Mouse (Mus musculus) c-Kit-positive CD71-negative TER-119-negative erythroid progenitor cells, embryonic 14.5 days (primary cell): ENCODE results near the gene Naa35.

Experiments used
- DNase-seq: peaks from one replicate; pipeline ENCODE4 v3.0.0-alpha.2; 2013; ENCODE audit warnings: low read depth

The Naa35 gene

DNA sequence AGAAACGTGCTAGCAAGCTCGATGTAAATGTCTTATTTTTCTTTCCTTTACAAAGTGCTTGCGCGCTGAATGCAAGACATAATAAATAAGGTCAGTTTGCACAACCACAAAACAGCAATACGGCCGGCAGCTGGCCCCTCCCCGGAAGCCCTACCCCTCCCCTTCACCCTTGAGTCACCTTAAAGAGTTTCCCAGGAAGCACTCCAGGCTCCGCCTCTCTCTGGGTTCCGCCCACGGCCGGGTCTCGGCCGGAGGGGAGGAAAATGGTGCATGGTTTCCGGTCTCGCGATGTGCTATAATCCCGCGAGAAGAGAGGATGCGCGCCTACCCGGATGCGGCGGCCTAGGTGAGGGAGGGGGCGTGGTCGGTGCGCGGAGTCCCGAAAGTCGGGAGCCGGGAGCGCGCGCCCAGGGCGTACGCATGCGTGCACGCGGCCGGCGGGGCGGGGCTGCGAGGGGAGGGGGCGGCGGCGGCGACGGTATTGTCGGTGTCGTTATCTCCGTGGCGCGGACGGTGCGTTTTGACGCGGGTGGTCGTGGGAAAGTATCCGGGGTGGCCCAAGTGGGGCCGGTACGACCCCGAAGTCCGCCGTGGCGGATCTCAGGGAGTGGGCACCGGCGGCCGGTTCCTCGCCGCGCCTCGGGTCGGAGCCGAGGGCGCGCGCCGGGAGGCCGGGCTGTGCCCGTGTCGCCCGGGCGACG is at the start of gene Naa35, which contains the start of gene Agtpbp1:
Gene Naa35, plus strand, starts transcription at position 313 of the 701 bp plus-strand sequence.
Gene Agtpbp1, minus strand, starts transcription at position 281 of the 701 bp plus-strand sequence.
- peak; percentile 100 for DNase-seq

DNA sequence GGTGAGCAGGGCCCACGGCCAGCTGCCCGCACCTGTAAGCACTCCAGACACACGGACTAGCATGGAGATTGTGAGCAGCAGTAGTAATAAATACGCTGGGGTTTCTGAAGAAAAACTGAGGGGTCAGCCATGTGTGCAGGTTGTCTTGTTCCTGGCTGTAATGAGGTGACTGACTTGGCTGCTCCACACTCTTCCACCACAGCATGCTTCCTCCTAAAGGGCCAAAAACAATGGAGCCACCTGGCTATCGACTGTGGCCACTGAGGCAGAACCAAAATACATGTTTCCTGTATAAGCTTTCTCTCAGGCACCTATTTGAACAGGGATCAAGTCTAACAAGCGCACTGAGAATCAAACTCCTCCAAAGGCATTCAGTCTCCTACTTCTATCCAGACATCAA is 49.3 kb upstream of the Naa35 start:
- DNase-seq = no peak

DNA sequence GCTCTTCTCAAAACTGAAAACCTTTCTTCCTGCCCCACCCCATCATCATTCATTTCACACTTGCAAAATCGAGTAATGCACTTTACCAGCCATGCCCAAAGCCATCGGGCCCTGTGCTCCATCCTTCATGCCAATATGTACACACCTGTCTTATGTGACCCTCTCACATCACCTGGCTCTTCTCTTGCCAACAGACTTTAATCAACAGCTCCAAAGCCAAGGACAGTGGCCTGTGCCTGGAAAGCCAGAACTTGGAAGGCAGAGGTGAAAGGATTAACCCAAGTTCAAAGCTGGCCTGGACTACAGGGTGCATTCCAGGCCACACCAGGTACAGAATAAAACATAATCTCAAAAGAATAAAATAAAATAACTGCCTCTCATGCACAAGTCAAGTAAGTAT is 48.4 kb upstream of the Naa35 start:
- no peak for DNase-seq

GRCm38 (mm10) chr13:59538661-59539060 is 46.4 kb upstream of the Naa35 start:
- no peak for DNase-seq

- DNase-seq = no peak
These were observed 45.0 kb upstream of the Naa35 start for GRCm38 (mm10) chr13:59540030-59540429.

- DNase-seq = no peak
These were observed 42.6 kb upstream of the Naa35 start for GRCm38 (mm10) chr13:59542411-59542810.

DNA sequence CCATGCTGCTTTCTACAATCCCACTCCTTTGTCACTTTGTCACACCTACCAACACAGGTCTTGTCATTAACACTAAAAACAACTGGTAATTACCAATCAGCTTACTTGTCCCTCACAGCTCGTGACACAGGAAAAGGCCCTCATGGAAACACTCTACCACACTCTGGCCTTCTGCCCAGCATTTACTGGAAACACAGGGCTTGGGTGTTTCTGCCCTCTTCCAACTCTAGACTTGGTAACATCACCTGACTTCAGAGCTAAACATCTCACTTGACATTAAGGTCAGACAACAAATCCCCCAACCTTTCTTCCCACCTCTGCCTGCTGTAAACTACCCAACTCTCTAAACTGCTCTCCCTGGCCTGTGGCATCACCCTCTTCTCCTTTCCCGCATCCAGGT is 38.0 kb upstream of the Naa35 start:
- no peak for DNase-seq

GRCm38 (mm10) chr13:59547716-59548115 is 37.3 kb upstream of the Naa35 start:
- no peak for DNase-seq

GRCm38 (mm10) chr13:59549318-59549798 is 35.7 kb upstream of the Naa35 start:
- no peak for DNase-seq

DNA sequence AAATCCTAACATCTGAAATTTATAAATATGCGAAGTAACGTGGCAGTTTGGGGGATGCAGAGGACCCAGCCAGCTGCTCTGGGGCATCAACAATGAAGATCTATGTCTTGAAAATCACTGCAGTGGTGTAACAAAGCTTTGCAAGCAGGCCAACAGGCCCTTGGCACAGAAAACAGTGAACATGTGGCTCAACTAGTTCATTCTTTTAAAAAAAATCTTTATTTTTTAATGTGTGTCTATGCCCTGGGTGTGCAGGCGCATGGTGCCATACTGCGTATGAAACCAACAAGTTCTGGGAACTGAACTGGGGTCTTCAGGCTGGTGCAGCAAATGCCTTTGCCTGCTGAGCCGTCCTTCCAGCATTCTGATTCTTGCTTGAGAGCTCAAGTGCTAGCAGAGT is 32.8 kb upstream of the Naa35 start:
- DNase-seq = no peak

GRCm38 (mm10) chr13:59552751-59553150 is 32.3 kb upstream of the Naa35 start:
- DNase-seq = no peak

DNA sequence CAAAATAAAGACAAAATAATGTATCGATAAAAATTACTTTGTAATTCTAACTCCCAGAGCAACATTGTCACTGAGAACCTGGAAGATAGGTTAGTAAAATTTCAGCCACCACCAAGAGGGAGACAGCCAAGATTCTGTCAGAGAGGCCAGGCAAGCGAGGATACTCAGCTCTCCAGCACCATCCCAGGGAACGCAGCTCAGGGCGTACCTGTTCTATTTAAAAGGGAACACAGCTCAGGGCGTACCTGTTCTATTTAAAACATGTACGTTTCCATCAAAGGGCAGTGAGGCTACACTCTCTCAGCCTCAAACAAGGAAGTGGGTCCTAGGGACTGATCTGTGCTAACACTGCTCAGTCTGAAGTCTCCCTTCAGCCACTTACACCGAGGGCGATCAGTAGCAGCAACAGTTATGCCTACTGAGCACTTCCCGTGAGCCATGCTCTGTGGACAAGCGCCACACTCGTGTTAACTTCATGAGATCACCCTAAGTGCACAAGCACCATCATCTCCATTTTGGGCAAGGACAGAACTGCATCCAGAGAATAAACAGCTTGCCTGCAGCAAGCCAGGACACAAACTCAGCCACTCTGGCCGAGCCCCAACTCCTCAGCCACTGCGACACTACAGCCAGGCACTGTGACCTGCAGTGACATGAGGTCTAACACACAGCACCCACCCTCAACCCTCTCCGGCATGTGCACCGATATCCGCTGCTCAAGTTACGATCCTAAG is 30.1 kb upstream of the Naa35 start:
- no peak for DNase-seq

GRCm38 (mm10) chr13:59555613-59556192 is 29.4 kb upstream of the Naa35 start:
- DNase-seq = no peak

- DNase-seq = no peak
These were observed 28.4 kb upstream of the Naa35 start for GRCm38 (mm10) chr13:59556670-59557069.

GRCm38 (mm10) chr13:59557185-59557985 is 27.7 kb upstream of the Naa35 start:
- DNase-seq = peak; percentile 74

DNA sequence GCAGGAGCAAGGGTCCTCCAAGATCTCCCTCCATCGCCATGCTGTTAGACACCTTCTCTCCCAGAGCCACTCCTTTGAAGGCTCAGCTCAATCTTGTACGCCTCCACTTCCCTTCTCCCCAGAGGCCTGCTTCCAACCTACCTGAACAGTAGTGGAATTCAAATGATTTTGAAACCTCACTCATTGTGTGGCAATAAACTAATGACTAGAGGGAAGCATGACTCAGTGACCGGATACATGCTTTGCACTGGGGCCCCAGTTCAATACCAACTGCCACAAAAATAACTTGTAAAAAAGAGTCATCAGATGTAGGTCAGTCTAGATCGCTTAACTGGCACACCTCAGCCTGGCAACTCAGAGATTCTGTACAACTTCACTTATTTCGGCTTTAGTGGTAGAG is 26.3 kb upstream of the Naa35 start:
- no peak for DNase-seq

DNA sequence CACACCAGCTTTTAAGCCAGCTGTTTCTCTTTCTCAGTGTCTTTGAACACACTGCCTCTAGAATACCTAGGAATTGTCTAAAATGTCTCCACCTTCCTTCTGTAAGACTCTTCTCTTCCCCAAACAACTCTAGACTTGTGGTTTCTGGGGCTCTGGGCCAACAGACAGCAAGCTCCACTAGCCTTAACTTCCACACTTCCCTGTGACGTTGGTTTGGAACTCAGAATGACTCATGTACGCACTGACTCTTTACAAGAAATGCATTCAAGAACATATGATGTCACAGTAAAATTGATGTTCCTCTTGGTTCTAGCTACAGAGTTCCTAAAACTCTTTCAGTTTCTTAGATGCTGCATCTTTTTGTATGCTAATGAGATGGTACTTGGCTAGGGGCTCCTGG is 22.6 kb upstream of the Naa35 start:
- DNase-seq = no peak

DNA sequence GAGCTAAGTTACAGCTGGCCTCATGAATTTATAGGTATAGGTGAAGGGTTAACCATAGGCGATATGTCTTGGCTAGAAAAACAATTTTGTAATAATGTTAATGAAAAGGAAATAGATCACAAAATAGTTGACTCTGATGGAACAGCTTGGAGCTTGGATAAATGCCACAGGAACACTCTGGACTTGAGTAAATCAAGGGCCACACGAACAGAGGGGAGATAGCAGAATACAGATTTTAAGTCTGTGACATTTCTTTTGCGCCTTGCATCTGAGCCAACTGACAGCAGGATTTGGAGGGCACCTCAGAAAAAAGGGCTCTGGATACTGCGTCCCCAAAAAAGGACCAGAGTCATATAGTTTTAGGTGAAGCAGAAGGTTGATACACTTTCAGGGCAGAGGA is 20.6 kb upstream of the Naa35 start:
- DNase-seq = no peak

DNA sequence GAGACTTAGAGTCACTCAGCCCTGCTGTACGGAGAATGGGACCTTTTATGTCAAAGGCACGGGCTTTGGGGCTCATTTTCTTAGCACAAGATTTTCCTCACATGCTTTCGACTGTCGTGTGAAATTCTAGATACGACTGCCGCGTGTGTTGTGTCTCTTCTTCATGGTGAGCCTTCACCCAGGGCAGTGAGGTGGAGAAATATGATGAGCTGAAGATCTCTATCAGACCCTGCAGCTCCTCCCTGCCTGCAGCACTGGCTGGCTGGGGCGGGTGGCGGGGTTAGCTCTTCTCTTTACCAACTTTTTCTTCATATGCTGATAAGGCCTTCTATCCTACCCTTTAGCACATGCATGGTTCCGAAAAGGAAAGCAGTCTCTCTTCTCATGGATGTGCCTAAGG is 20.1 kb upstream of the Naa35 start:
- DNase-seq = no peak

DNA sequence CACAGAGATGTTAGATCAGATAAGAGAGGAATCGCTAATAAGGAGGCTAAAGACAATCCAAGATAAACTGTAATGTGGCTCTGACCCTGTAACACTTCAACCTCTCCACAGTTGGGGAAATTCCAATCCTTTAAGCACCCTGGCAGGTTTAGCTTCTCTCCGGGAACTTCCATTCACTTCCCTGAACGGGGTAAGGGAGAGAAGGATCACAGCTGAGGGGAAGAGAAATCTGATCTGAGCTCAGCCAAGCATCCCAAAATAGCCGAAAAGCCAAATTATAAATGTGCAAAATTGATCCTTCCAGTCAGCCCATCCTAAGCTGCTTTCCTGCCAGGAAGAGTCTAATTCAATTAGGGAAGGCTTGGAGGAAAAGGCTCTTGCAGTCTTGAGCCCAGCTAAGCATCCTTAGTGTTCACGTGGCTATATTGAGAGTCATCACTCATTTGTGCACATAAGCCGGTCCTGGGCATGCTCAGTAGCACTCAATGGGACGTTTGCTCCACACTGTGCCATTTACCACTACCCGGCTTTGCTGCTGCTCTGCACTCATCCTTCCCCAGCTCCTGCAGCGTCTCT is 19.0 kb upstream of the Naa35 start:
- DNase-seq = no peak

- DNase-seq = no peak
These were observed 14.0 kb upstream of the Naa35 start for GRCm38 (mm10) chr13:59571107-59571506.

DNA sequence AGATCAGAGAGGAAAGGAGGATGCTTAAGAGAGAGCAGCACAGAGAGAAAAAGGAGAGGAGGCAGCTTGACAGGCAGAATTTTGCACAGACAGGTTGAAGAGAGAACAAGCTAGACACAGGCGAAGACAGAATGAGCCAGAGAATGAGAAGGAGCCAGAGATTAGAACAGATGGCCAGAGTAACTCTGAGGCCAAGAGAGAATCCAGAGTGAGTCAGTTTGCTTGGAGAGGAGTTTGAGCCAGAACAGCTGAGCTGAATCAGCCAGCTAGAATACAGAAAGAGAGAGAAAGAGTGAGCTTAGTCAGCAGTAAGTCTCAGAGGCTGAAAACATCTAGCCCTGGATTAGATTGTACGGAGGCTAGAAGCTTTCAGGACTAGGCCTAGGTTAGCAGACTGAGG is 12.5 kb upstream of the Naa35 start:
- no peak for DNase-seq
